Mouse (Mus musculus) adrenal gland, postnatal 36 days (tissue): ENCODE results near the gene Cd63. TPM values are rescaled to one million over a fixed set of nuclear protein-coding genes. Genes with fewer than 3 reads are reported as not detected.
A peak's percentile ranks its signal among the peaks of the same experiment; 100 is the strongest.

ENCODE experiments used
- DNase-seq, 2 experiments: peaks; one replicate each; pipeline ENCODE4 v3.0.0; 2021; ENCODE audit warnings: mixed read lengths in 1 of 2
- long read RNA-seq, 2 experiments: library from polyadenylated mRNA; stranded (forward); transcript quantifications; one replicate each; pipeline ENCODE4 v2.0.0; 2021; ENCODE audit warnings: borderline sequencing depth in 2 of 2
- total RNA-seq, 2 experiments: library from RNA; stranded (reverse); gene quantifications; 2 replicates each; pipeline ENCODE4 v1.2.3; 2021

Gene Cd63
- 100 to 1,000 TPM; 285 to 398 TPM for total RNA-seq
- long read RNA-seq, experiment 1, transcript Cd63-201 (8 exons, 1,063 nt): major isoform, 351 of 379 reads
- long read RNA-seq, experiment 1, partial matches to known transcripts: 20 of 379 reads
- long read RNA-seq, experiment 1, other reads (novel, unspliced or antisense): 7 of 379 reads
- long read RNA-seq, experiment 2, transcript Cd63-201 (8 exons, 1,063 nt): major isoform, 171 of 180 reads
- long read RNA-seq, experiment 2, partial matches to known transcripts: 7 of 180 reads
- long read RNA-seq, experiment 2, other reads (novel, unspliced or antisense): 2 of 180 reads

DNA sequence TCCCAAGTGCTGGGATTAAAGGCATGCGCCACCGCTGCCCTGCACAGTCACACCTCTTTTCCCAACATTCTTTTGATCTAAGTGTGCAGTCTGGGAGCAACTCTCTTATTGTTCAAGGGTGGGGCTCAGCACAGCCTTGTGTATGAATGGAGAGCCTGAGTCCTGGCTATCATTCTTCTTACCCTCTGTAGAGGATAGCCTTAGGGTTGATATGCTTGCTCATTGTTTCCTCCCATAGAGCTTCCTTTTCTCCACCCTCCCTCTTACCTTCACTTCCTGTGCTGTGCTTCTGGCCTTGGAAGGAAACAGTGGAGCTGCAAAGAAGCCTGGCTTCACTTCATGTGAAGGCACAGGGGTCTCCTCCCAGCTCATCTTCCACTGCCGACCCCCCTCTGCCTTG, at the start of gene Cd63:
Cd63 (plus strand) TSS at position 292 of the 400 bp plus-strand sequence.
- no peak for DNase-seq

DNA sequence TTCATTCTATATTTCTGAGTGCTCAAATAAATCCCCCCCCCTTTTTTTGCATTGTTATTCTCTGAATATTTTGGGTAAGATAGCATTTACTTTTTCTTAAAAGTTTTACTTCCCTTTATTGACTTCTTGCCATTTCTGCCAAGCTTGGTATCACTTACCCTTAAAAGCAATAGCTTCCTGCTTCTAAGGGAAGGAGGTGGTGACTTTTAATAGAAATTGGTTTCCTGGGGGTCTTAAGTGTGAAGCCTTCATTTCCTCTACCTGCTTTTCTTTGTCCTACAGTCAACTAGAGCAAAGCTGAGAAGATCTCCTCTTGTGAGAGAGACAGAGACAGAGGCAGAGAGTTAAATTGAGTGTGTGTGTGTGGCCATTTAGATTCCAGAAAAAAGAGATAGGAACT, 39.6 kb upstream of the Cd63 start:
- DNase-seq: no peak

DNA sequence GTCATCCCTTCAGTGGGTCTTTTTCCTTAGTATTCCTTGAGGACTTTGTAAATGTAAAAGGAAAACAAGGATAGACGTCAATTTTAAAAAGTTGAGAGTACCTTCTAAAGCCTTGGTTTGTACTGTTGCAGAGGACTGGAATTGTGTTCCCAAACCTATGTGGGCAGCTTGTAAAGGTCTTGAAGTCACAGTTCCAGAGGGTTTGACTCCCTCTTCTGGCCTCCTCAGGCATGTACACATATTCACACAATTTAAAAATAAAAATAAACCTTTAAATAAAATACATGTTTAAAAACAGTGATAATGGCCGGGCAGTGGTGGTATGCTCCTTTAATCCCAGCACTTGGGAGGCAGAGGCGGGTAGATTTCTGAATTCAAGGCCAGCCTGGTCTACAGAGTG, 34.7 kb upstream of the Cd63 start:
- DNase-seq: no peak

DNA sequence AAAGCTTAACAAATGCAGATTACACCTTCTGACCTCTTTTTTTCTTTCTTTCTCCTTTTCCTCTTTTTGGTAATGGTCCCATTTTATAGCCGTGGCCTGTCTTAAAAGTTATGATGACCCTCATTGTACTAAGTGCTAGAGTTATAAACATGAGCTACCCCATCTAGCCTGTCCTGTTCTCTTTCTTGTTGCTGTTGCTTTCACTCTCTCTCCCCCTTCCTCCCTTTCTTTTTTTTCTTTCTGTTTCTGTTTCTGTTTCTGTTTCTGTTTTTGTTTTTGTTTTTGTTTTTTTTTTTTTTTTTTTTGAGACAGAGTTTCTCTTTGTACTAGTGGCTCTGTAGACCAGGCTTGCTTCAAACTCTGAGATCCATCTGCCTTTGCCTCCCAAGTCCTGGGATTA, 34.3 kb upstream of the Cd63 start:
- DNase-seq: no peak

DNA sequence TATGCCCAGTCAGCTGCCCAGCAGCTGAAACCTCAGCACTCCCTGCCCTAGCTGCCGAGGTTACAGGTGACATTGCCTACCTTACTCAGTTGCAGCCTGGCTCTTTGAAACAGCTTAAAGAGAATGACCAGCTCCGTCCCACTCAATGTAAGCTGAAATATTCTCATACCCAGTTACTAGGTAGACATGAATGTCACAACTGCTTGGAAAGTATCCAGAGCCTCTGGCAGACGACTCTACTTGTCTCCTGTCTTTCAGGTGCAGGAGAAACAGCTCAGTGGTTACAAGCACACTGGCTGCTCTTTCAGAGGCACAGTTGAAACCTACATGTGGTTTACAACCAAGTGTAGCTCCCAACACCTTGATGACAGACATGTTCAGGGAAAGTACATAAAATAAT, 30.4 kb upstream of the Cd63 start:
- no peak for DNase-seq

DNA sequence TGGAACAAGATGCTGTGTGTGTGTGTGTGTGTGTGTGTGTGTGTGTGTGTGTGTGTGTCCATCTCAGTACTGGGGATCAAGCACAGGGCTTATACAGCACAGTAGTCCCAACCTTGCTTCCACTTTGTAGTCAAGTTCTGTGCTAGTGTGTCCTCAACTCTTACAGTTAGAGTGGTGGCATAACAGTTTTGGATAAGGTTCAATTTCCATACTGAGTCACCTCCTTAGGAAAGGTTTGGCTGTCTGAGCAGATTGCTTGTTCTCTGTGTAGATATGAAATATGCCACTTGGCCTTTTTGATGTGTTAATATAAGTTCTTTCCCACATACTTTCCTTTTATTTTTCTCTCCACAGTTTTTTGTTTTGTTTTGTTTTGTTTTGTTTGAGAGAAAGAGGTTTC, 22.5 kb upstream of the Cd63 start:
- DNase-seq: no peak

DNA sequence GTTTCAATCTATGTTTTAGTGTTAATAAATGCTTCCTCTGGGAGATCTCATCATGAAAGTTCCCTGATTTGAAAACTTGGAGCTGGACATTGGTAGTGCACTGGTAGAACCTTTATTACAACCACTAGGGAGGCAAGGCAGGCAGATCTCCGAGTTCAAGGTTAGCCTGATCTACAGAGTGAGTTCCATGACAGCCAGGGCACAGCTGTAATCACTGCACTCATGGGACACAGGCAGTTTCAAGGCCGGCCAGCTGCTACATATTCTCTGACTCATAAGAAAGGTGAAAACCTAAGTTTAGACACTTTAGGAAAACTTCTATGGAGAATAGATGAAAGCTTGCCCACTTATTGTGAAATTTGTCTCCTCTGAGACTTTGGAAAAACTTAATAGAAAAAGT, 22.0 kb upstream of the Cd63 start:
- DNase-seq: peak; percentile 59 to 69

DNA sequence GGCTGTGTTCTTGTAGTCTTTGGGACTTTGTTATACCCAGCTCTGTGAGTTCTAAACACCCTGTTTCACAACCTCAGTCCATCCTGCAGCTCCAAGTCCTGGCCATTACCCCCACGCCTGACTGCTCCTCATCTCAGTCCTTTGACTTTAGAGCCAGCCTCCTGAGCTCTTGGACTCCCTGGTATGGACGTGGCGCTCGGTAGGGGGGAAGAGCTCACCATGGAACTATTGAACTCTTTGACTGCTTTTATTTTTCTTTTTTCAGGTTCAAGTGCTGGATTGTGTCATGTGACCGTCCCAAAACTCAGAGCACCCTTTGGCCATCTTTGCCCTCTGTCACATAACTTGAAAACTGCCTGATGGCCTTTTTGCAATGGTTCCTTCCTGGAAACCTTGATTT, 18.7 kb upstream of the Cd63 start:
- no peak for DNase-seq

DNA sequence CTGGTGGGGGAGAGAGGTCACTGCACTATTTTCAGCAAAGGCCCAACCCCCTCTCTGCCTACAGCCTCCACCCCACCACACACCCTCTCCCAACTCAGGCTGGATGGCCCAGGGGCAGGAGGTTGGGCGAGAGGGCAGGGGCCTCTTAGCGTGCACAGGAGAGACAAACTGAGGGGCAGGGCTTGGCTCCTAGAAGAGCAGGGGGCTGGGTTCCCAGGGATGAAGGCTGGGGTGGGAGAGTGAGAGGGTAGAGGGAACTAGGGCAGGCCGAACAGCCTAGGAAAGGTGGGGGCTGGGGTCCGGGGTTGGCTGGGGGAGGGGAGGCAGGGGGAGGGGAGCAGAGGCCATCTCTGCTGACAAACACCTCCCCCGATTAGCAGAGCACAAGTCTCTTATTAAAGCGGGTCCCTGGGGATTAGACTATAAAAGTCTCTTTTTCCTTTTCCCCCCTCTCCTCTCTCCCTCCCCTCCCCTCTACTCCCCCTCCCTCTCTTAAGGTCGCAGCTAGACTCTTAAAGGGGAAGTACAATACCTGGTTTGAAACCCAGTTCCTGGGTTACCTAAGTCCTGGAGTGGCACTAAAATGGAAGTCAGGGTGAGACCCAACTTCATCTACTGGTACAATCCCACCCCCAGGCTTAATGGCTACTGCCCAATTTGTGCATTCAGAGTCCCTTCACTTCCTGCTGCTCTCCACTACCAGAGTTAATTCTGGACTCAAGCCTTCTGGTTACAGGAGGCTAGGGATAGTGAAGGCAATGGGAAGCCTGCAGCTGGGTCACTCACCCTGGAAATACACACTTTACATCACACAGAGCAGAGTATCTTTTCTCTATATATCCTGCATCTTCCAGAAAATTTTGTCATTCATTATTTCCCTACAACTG, 11.6 kb upstream of the Cd63 start:
- no peak for DNase-seq

DNA sequence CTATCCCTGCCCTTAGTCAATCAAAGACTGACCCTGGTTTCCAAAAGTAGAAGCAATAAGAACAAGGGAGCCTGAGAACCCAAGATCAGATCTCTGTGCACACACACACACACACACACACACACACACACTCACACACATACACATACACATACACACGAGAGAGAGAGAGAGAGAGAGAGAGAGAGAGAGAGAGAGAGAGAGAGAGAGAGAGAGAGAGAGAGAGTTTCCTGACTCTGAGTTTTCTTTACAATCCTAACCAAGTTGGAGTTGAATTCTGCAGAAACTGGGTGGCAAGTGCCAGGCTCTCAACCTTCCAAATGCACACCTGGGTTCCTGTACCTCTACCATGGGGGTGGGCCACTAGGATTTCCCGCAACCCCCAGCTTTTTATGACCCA, 10.9 kb upstream of the Cd63 start:
- DNase-seq: no peak

DNA sequence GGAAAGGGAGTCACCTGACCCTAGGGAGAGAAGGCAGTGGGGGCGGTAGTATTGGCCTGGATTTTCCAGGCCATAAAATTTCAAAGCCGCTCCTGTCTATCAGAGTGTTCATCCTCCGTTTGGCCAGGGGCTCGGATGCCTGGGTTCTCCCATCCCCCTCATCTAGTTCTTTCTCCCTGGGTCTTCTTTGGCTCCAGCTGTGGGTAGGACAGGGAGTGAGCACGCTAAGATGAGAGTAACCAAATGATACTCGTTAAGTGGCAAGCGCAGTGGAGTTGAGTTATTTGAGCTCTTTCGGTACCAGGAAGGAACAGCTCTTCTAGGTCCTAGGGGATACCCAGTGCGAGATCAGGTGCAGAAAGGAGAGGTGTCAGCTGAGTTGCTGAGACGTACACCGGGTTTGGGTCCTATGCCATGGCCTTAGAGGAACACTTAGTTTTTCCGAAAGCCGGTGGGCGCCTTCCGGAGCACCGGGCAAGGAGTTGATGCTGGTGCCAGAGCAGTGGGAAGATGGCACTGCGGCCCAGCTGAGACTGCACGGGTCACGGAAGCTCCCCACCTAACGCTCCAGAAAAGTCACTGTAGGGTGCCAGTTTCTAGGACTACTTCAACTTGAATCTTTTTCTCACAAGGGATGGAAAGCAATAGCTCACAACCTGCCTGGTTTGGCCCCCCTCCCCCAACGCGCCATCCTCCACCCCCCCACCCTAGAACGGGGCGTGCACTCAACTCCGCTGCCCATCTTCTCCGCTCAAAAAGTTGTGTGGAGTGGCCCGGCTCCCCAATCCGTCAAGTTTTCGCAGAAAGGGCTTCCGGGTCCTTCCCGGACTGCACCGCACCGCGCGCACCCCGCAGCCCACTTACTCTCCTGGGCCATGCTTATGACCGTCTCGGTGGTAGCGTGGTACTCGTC, 10.2 kb upstream of the Cd63 start:
- DNase-seq: peak; percentile 12 to 35

DNA sequence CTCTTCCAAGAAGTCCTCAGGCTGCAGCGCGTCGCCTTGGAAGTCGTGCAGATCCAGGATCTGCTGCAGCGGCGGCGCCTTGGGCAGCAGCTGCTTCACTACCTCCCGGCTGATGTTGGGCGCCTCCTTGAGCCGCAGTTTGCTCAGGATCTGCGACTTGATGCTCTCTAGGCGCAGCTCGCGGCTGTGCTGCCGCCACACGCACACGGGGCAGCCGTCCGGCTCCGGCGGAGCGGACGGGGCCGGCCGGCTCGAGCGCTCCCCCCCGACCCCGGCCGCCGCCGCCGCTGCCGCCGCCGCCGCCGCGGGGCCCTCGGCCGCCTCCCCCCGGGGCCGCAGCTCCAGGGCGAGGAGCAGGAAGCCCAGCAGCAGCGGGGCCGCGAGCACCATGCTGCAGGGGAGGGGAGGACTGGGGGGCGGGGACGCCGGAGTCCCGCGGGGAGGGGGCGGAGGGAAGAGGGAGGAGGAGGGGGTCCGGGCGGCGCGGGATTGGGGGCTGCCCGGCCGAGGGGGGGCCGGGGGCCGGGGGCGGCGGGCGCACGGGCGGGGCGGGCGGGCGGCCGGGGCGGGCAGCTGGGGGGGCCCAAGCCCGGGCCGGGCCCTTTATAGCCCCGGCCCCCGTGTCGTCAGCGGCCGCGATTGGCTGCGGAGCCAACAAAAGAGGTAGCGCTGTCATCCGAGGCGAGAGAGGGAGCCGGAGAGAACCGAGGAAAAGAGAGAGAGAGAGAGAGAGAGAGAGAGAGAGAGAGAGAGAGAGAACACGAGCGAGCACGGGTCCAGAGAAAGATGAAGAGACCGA, 9.3 kb upstream of the Cd63 start, which contains the start of gene Gdf11:
Gdf11 (minus strand) TSS at position 423 of the 799 bp plus-strand sequence.
- DNase-seq: peak; percentile 65 to 66

DNA sequence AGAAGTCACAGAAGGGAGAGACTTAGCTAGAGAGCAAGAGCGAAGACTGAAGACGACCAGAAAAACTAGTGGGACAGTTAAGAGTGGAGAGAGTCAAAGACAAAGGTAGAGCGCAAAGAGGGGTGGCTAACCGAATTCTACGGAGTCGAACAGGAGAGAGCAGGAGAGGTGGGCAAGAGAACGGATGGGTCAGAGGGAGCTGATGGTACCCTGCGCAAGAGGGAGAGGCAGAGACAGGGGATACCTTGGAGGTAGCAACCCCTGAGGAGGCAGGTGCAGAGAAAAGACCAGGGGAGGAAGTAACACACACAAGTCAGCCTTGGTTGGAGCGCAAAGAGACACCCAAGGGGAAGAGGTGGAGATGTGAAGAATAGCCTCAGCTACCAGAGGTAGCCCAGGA, 8.5 kb upstream of the Cd63 start:
- no peak for DNase-seq

DNA sequence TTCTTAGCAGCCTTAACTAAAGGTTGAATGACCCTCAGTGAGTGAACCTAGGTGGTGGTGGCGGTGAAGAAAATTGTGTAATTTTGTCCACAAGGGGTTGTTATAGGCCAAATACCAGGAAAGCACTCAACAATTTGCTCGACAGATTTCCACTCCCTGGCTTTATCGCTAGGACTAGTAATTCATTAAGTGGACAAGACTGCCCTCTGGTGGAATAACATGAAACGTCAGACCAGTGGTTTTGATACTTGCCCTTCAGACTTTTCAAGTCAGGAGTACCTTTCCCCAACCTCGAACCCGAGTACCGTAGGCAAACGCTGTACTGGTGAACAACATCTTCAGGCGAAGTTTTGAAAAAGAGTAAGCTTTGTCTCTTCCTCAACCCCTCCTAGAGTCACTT, 5.4 kb upstream of the Cd63 start:
- DNase-seq: peak; percentile 48 to 76

DNA sequence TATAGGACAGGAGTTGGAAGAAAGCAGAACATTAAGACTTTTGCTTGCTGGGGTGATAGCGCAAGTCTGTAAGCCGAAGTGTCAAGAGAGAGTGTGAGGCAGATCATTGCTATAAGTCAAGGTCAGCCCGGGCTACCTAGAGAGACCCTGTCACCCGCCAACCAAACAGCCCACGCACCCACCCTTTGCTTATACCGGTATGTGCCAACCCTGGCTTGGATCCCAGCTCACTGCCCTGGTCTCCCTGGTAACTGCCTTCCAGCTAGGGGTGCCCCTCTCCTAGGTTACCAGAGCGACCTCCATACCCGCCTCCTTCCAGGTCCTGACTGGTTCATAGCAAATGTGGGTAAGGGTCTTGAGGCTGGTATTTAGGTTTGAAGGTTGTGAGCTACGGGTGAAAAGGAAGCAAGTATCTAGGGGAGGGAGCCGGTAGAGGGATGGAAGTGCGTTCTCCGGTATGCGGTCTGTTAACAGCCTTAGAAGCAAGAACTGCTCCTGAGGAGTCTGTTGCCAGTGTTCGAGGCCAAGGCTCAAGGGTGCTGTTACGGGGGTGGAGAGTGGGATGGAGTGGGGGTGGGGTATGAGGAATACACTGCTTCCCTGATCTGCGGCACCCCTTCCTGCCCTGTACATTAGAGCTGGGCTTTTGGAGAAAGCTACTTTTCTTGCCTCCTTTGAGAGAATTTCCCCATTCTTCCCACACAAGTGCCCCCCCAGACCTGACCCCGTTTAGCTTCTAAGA, 4.7 kb upstream of the Cd63 start:
- DNase-seq: peak in 1 of 2 experiments; percentile 33

DNA sequence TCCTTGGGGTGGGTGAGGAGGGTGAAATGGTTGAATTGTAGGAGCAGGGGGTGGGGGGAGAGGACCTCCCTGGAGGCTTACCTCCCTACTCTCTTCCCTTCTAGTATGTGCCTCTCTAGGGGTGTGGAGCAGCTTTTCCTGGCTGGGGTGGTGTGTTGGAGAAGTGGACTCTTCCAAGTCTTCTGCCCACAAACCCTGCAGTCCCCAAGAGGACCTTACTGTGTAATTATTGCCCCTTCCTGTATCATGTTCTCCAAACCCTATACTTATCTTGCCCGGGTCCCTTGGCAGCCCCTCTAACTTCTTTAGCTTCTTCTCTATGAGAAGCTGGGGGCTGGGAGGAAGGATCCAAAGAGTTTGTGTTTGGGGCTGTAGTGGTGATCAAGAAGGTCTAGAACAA, 4.0 kb upstream of the Cd63 start:
- no peak for DNase-seq

DNA sequence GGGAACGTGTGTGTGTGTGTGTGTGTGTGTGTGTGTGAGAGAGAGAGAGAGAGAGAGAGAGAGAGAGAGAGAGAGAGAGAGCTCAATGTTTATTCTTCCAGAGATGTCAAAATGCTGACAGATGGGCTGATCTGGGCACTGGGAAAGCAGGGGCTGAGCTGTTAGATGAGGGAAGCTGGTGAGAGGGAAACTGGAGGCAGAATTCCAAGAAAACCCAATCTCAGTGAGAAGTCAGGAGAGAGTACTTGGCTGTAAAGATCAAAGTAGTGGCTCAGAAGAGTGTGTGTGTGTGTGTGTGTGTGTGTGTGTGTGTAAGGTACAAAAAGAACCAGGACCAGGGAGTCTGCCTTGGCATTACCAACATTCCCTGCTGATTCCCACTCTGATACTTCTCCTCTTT, 3.3 kb upstream of the Cd63 start:
- DNase-seq: no peak

DNA sequence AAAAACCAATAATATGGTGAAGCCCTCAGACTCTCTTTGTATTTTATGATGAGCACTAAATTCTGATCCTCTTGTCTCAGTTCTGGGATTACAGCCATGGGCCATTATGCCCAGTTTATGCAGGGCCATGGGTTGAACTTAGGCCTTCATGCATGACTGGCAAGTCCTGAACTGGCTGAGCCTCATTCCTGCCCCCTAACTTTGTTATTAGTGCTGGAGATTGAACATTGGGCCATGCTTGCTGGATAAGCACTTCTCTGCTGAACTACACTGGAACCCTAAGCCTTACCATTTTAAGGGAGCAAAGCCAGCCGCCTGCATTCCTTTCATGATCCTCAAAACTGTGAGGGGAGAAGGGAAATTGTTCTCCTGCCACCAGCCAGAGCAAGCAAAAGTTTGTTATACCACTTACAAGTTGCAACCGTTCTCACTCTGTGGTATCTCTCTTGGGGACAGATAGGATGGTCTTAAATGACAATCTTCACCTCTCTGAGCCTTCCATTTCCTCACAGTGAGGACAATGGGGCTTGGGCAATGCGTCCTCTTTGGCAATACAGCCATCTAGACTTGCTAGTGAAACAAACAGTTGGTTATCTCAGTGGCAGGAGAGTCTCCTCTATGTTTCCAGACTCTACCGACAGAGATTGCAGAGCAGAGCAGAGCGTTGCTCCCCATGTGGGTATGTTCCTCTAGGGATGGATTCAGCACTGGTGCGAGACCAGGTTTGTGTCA, 864 bp upstream of the Cd63 start:
- no peak for DNase-seq

DNA sequence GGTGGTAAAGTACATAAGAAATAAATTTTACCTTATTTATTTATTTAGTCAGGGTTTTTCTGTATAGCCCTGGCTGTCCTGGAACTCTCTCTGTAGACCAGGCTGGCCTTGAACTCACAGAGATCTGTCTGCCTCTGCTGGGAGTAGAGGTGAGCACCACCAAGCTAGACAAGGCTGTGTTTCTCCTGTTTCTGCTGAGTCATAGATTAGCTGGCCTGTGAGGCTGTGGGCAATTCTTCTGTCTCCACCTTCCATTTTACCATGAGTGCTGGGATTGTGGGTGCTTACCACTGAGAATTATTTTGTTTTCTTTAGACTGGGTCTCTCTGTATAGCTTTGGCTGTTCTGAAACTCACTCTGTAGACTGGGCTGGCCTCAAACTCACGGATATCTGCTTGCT, 620 bp downstream of the Cd63 start:
- no peak for DNase-seq

DNA sequence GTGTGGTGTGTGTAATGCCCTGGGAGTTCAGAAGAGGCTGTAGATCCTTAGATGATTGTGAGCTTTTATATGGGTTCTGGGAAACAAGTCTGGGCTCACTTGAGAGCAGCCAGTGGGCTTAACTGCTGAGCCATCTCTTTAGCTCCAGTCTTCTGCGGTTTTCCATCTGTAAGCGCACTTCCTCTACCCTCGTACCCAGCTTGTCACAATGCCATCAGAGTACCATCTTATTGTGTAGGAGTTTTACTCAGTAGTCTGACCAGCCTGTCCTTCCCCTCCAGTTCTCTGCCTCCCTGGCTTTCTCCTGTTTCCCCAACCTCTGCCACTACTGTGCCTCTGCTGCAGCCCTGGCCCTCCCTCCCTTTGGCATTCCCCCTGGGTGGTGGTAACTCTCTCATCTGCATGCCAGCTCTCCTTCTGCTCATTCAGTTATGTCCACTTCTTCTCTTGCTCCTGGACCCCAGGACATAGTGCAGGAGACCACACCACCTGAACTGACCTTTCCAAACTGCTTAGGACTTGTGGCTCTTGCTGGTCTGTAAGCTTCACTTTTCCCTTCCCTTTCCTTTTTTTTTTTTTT, 1.7 kb downstream of the Cd63 start:
- DNase-seq: no peak
